Mouse (Mus musculus) adipocyte (in vitro differentiated cells): Measurements from ENCODE around the gene Tll2.
A peak's percentile ranks its signal among the peaks of the same experiment; 100 is the strongest.

Experiments used
- DNase-seq: peaks from one replicate; pipeline ENCODE4 v3.0.0-alpha.2; 2016; ENCODE audit warnings: low spot score

Tll2 gene

DNA sequence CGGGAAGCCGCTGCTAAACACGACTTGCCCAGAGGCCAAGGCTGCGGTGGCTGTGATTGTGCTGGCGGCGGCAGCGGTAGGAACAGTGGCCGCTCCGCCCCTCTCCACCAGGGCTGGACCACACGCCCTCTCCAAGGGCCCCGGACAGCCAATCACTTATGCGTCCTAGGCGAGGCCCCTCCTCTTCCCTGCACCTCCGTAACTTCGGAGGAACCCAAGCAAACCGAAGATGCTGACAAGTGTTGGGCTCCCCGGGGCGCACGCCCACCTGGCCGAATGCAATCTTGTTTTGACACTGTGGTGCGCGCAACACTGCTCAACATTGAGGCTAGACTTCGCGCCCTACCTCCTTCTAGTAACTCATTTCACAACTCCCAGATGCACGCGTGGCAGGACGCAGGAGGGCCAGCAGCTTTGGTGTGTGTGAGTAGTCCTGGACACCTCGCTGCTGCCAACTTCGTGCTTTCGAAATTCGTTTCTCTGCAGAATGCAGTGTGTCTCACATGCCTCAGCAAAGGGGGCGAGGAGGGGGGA, at the start of gene Tll2:
Tll2 (minus strand) TSS at position 25 of the 534 bp plus-strand sequence.
- no peak for DNase-seq

- DNase-seq = no peak
Observed at GRCm38 (mm10) chr19:41254584-41254983, 47.9 kb upstream of the Tll2 start.

GRCm38 (mm10) chr19:41248968-41249367, 42.3 kb upstream of the Tll2 start:
- DNase-seq = peak; percentile 30

DNA sequence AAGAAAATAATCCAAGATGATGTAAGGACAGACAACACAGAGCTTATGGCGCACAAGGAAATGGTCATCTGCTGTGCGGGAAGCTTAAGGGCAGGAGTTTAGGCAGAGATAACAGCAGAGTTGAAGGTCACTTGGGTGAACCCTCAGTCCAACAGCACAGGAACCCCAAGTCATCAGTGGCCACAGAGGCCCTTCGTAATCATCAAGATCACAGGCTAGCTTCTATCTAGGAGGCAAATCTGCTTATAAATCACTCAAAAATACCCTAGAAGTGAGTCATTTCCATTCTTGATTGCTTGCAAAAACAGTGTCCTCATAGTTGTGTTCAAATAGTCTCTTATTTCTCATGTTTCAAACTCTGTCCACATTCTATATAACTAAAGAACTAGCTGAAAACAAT, 41.6 kb upstream of the Tll2 start:
- DNase-seq = no peak

DNA sequence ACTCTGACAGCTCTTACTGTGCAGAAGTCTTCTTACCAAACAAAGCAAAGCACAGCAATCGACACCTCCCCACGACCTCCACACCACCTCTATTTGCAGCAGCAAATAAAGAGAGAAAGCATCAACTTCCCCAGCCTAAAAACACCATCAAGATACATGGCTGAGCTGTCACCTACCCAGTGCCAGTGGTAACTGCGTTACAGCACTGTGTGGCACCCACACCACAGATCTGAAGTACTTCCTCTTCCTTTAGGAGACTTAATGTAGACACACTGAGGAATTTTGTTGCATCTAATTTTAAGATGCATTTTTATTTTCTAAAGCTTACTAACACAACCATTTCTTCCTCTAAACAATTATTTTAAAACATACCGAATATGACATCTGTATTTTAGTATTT, 39.6 kb upstream of the Tll2 start:
- DNase-seq = no peak

- DNase-seq = peak; percentile 59
Observed at GRCm38 (mm10) chr19:41244581-41244980, 37.9 kb upstream of the Tll2 start.

DNA sequence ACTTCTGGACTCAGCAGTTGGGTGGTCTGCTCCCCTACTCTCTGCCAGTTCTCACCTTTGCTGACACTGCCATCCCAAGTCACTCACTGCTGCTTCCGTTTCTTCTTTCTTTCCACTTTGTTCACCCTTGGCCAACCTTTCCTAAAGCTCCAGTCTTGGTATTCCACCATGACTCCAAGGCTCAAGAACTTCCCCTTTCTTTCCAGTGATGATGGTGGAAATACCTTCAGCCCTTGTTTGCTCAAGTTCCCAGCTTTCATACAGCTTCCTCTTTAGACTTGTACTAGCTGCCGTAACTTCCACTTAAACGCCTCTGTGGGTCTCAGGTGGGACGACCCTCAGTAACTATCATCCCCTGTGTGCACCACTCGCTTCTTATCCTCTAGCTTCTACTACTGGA, 35.4 kb upstream of the Tll2 start:
- no peak for DNase-seq

DNA sequence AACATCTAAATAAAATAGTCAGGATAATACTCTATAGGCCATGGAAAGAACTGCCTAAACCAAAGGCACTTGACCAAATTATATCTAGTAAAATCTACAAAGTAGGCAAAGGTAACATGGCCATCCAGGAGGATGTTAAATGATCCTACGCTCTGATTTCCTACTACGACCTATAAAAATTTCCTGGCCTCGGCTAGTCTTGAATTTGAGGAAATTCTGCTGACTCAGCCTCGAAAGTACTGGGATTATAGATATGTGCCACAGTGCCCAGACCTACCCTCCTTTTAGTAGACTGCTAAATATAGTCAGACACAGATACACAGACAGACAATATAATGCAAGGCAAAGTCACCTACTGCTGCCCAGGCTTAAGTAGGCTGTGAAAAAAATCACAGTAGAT, 27.1 kb upstream of the Tll2 start:
- no peak for DNase-seq

DNA sequence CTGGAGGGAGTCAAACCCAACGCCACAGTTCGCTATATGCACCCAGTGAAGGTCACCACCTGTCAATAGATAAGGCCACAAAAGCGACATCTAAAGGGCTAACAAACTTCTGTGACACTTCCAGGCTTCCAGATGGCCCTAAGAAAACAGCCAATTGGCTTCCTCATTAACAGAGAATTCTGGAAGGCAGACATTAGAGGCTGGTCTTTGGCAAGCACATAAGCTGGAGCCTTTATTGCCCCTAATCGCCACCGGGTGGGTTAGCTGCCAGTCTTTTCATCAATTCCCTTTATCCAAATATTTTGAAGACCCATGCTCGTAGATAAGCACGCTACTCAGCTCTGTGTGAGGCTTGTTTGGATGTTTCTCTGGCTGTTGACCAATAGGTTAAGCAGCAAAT, 1.7 kb upstream of the Tll2 start:
- no peak for DNase-seq

- DNase-seq = no peak
Observed at GRCm38 (mm10) chr19:41206041-41206810, 409 bp downstream of the Tll2 start.

DNA sequence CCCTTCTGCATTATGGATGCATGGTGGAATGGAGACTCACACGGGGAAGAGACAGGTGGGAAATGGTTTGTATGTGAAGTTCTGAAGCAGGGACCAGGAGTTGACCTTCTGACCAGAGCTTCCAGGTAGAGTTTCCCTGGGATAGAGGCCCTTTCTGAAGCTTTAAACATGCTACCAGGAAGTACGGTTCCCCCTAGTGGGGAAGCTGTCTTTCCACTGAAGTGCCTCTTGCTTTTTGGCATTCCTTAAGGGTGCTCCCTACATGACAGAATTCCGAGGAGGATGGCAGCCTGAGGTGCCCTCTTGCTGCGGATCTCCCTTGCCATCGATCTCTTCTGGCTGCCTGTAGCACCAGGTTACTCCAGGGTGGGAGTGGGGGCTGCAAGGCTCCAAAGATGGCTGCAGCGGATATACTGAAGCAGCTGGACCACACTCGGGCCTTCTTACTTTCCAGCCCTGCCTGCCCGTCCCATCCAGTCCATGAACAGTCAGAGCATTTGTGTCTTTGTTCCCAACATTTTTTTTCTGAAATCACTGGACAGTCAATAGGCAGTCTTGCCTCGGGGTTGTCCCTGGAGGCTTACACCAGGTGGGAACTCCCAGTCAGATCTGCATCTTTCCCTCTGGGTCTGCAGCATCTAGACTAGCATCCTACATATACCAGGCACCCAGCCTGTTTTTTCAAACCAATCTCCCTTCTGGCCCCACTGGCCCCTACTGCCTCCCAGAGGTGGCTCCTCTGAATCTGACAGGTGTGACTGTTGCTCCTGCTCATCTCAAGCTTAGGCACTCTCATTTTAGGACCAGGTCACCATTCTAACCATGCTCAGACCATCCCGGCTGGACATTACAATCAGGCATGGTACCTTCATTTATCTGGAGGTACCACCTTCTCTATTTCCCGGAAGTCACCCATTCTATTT, 2.2 kb downstream of the Tll2 start:
- peak; percentile 66 for DNase-seq

DNA sequence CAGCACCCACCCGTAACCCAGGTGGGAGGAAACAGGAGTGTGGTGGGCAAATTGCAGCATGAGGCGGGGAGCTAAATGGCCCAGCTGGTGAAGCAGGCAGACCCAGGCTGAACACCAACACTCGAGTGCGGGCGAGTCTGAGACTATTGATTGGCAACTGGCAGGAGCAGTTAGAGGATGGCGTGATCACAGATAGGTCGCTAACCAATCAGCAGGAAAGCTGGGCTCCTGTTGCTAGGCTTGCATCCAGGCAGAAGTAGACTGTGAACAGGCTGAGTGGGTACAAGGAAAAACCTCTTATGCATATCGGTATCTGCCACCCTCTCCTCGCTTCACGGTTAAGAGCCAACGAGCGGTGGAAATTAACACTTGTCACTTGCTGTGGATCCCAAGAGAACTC, 9.0 kb downstream of the Tll2 start:
- no peak for DNase-seq

- DNase-seq = no peak
Observed at GRCm38 (mm10) chr19:41193379-41193778, 13.3 kb downstream of the Tll2 start.

DNA sequence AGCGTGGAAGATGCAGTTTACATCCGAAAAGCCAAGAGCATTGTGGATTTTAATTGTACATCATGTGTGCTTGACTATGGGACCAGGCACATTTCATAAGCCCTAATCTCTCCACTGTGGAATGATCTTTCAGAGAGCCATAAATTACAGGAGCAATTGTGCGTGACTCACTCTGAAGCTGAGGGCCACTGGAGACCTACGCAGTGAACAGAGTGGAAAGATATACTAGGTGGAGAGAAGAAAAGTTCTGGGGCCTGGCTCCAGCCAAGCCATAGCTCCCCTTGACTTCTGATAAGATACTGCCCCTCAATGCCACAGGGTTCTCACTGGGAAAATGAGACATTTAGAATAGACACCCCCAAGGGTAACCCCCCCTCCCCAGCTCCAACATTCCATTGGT, 13.7 kb downstream of the Tll2 start:
- no peak for DNase-seq

DNA sequence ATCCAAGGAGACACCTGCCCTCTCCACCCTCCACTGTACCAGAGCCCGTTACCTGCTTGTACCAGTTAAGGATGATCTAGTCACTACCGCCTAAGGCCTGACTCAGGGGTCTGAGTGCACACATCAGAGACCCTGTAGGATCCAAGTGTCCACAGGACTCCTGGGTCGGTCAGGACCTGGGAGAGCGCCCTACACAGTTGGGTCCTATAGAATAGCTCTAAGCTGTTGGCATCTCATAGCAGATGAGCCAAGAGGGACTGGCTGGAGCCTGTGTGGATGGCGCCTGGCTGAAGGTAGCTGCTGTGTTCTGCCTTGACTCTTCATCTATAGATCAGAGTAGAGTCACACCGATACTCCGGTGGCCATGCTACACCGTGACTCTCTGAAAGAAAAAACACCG, 14.9 kb downstream of the Tll2 start:
- DNase-seq = no peak

DNA sequence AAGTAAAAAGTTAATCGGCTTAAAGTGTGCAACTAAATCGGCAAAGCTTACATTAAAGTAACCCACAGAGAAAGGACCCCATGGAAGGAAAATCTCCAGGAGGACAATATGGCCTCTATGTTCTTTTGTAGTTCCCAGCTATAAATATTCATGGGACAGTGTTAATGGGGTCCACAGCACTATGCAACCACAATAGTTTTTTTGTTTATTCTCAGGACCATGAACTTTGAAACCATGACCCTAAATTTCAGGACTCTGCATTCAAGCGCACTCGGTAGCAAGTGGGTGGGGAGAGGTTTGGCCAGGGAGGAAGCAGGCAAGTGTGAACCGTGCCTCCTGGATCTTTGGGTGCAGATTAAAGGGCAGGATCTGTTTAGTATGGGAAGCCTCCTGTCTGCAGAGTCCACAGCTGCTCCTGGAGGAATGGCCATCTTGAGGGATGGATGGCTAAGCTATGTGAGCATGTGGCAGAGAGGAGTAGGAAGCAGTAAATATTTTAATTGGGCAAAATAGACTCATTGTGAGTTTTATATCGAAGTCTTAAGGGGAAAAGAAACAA, 15.7 kb downstream of the Tll2 start:
- DNase-seq = no peak

DNA sequence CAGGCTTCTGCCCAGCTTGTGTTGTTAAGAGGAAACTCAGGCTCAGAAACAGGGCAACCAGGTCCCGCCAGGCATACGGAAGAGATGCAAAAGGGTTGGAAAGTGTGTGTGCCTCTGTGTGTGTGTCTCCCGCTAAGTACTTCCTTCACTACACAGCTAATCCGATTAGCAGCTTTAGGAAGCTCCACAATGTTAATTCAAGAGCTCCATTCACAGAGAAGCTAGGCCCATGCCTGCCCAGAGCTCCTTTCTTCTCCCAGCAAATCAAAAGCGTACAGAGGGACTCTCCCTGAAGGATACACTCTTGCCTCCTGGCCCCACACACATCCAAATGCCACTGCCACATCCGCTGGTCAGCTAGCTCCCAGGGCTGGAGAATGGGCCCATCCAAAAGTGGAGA, 29.3 kb downstream of the Tll2 start:
- DNase-seq = no peak

GRCm38 (mm10) chr19:41176881-41177280, 29.8 kb downstream of the Tll2 start:
- DNase-seq = no peak

DNA sequence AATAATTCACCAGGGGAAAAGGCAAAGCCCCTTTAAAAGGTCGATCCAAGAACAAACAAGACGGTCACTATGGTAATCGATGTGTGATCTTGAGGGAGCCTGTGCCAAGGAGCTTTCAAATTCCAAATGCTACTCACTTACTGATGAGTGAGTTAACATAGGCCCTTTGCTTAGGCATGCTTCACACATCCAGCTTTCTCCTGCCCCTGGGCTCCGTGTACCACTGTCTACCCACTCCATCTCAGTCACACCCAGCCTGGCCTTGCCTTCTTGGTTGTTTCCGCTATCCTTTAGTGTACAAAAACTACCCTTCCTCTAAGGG, 40.8 kb downstream of the Tll2 start:
- DNase-seq = no peak

GRCm38 (mm10) chr19:41165144-41165913, 41.3 kb downstream of the Tll2 start:
- no peak for DNase-seq

DNA sequence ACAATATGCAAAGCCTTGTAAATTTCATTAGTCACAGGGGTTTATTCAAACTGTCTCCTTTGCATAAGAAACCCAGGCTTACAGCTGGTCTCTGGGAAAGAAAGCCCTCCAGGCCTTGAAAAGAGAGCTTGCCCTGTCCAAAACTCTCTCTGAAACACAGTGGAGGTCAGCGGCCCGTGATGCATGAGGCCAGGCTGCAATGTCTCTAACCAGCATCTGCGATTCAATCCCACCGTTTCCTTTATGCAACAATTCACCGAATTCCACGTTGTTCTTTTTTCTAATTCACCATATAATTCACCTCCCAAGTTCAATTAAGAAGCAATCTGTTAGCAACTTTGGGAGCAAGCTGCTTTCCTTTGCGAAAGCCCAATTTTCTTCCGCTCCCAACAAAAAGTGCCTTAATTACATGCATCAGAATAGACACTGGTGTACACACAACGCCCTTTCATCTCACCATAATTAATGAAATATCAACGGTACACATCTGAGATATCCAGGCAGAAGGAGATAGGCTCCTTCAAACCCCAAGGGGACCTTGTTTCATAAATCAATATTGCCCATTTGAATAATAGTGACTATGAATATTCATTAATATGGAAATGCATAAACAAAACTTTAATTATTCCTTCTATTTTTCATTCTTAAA, 42.1 kb downstream of the Tll2 start:
- no peak for DNase-seq

- DNase-seq = no peak
Observed at GRCm38 (mm10) chr19:41160388-41160787, 46.2 kb downstream of the Tll2 start.
